Mouse (Mus musculus) kidney, postnatal 0 days (tissue): Measurements from ENCODE around the gene Sigirr. TPM values are rescaled to one million over a fixed set of nuclear protein-coding genes. Genes with fewer than 3 reads are reported as not detected.

Source experiments
- ATAC-seq: fragments of 200-750 bp; cut with Nextera tagmentation; replicated peaks from 2 replicates; pipeline ENCODE4 v1.8.0; 2017; ENCODE audit warnings: low read depth, moderate number of reproducible peaks, moderate TSS enrichment, moderate library complexity; ENCODE audit not compliant: low FRiP score
- DNase-seq: peaks from one replicate; pipeline ENCODE4 v3.0.0-alpha.2; 2016; ENCODE audit warnings: low spot score
- H3K27ac ChIP-seq: fragments of 300-500 bp; sonication (generic); 2 replicates; pipeline ENCODE4 v1.5.1; 2014; ENCODE audit warnings: mild to moderate bottlenecking
- H3K27me3 ChIP-seq: fragments of 300-500 bp; sonication (generic); 2 replicates; pipeline ENCODE4 v1.6.1; 2014; ENCODE audit warnings: low read length, mixed read lengths; ENCODE audit not compliant: insufficient read depth
- H3K36me3 ChIP-seq: fragments of 300-500 bp; sonication (generic); 2 replicates; pipeline ENCODE4 v1.6.1; 2014; ENCODE audit warnings: low read length, mixed read lengths; ENCODE audit not compliant: insufficient read depth
- H3K4me1 ChIP-seq: fragments of 300-500 bp; sonication (generic); replicated peaks from 2 replicates; pipeline ENCODE4 v1.6.1; 2014; ENCODE audit warnings: antibody characterized with exemption, low read length, mixed read lengths; ENCODE audit not compliant: insufficient read depth
- H3K4me2 ChIP-seq: fragments of 300-500 bp; sonication (generic); 2 replicates; pipeline ENCODE4 v1.6.1; 2014; ENCODE audit warnings: mild to moderate bottlenecking, low read length, moderate library complexity, mixed read lengths
- H3K4me3 ChIP-seq: fragments of 300-500 bp; sonication (generic); replicated peaks from 2 replicates; pipeline ENCODE4 v1.5.1; 2014; ENCODE audit warnings: low read depth, low read length
- H3K9ac ChIP-seq: fragments of 300-500 bp; sonication (generic); 2 replicates; pipeline ENCODE4 v1.6.1; 2014; ENCODE audit warnings: low read depth, low read length
- H3K9me3 ChIP-seq: fragments of 300-500 bp; sonication (generic); replicated peaks from 2 replicates; pipeline ENCODE4 v1.6.1; 2016; ENCODE audit warnings: low read length, inconsistent platforms, mixed read lengths
- CTCF ChIP-seq: IDR thresholded peaks from 2 replicates; pipeline ENCODE4 v1.5.1; 2016; ENCODE audit warnings: antibody characterized with exemption, low read depth, mild to moderate bottlenecking, moderate library complexity
- WGBS: fragments of 180-500 bp; shearing (Covaris S2); extraction: QIAGEN DNeasy Blood & Tissue Kit; methylation state at CpG from one replicate; pipeline ENCODE4 v1.1.7; 2014; 5-methylcytosine and 5-hydroxymethylcytosine counted together
- polyA plus RNA-seq: library from polyadenylated mRNA; unstranded; fragments of >200 nt; fragmentation: Nextera tagmentation; extraction: Ambion mirVana; gene quantifications from 2 replicates; pipeline ENCODE4 v1.2.1, GENCODE M21; 2015

Sigirr gene
- polyA plus RNA-seq, 1 experiment from 2014 or later, result 54.1 TPM

GRCm38 (mm10) chr7:141064175-141064574, 36.2 kb downstream of the Sigirr start:
- Histone ChIP-seq H3K27ac (no peak overlapping the region), H3K4me2 (no peak overlapping the region), H3K36me3 (no peaks in the 10 kb centered on the region), H3K4me3 (no peak overlapping the region), H3K27me3 (no peaks in the 10 kb centered on the region; the same call in 1 of the 2 replicates), H3K9me3 (no peaks in the 10 kb centered on the region), H3K9ac (no peak overlapping the region), H3K4me1 (peaks cover 11% of the 10 kb centered on the region)
- WGBS, result 71% methylated on average over 7 of the region's 7 CpGs
- ATAC-seq, result no peak; the same call in 1 of the 2 replicates
- DNase-seq, result no peak
- no peak for TF ChIP-seq CTCF

- 81% methylated on average over 3 of the region's 3 CpGs for WGBS
- Histone ChIP-seq H3K36me3 (no peaks in the 10 kb centered on the region), H3K27me3 (no peaks in the 10 kb centered on the region; the same call in 1 of the 2 replicates), H3K4me3 (no peak overlapping the region), H3K4me2 (no peak overlapping the region), H3K9me3 (no peaks in the 10 kb centered on the region), H3K9ac (no peak overlapping the region), H3K27ac (no peak overlapping the region), H3K4me1 (peaks cover 11% of the 10 kb centered on the region)
- no peak for DNase-seq
- TF ChIP-seq CTCF, result no peak
- ATAC-seq, result no peak
Observed at GRCm38 (mm10) chr7:141063353-141063752, 37.0 kb downstream of the Sigirr start.

GRCm38 (mm10) chr7:141062525-141062924, 37.8 kb downstream of the Sigirr start:
- H3K9ac ChIP-seq, result no peak overlapping the region
- DNase-seq, result no peak
- H3K27me3 ChIP-seq, result no peaks in the 10 kb centered on the region; the same call in 1 of the 2 replicates
- H3K36me3 ChIP-seq, result no peaks in the 10 kb centered on the region
- H3K4me1 ChIP-seq, result peaks cover 11% of the 10 kb centered on the region
- 89% methylated on average over 7 of the region's 7 CpGs for WGBS
- ATAC-seq, result no peak
- H3K27ac ChIP-seq, result no peak overlapping the region
- no peak overlapping the region for H3K4me2 ChIP-seq
- TF ChIP-seq CTCF, result no peak
- no peaks in the 10 kb centered on the region for H3K9me3 ChIP-seq
- H3K4me3 ChIP-seq, result no peak overlapping the region

GRCm38 (mm10) chr7:141061269-141061692, 39.1 kb downstream of the Sigirr start:
- WGBS, result 1% methylated on average over 37 of the region's 37 CpGs
- no peaks in the 10 kb centered on the region; the same call in 1 of the 2 replicates for H3K27me3 ChIP-seq
- H3K4me1 ChIP-seq, result peaks cover 11% of the 10 kb centered on the region
- no peaks in the 10 kb centered on the region for H3K9me3 ChIP-seq
- DNase-seq (no peak), ATAC-seq (peak; percentile 46)
- H3K27ac ChIP-seq, result no peak overlapping the region
- H3K9ac ChIP-seq, result peak overlapping the region; percentile 67
- H3K4me3 ChIP-seq, result peak overlapping the region; percentile 58
- no peaks in the 10 kb centered on the region for H3K36me3 ChIP-seq
- H3K4me2 ChIP-seq, result peak overlapping the region; percentile 98
- no peak for TF ChIP-seq CTCF

GRCm38 (mm10) chr7:141060426-141061242, 39.7 kb downstream of the Sigirr start, which contains the start of gene B4galnt4:
B4galnt4 (plus strand) TSS chr7:141061104.
- H3K9me3 ChIP-seq, result no peaks in the 10 kb centered on the region
- ATAC-seq, result peak; percentile 87
- H3K36me3 ChIP-seq, result no peaks in the 10 kb centered on the region
- under 1% methylated on average over 65 of the region's 72 CpGs for WGBS
- H3K4me3 ChIP-seq, result peak within 1 kb of the TSS; percentile 58
- TF ChIP-seq CTCF, result no peak
- no peaks in the 10 kb centered on the region; the same call in 1 of the 2 replicates for H3K27me3 ChIP-seq
- H3K4me1 ChIP-seq, result peaks cover 11% of the 10 kb centered on the region
- peak; percentile 78 for DNase-seq
- peak within 1 kb of the TSS; percentile 67 for H3K9ac ChIP-seq
- no peak within 1 kb of the TSS for H3K27ac ChIP-seq
- peak within 1 kb of the TSS; percentile 98 for H3K4me2 ChIP-seq

GRCm38 (mm10) chr7:141059929-141060328, 40.4 kb downstream of the Sigirr start:
- no peaks in the 10 kb centered on the region; the same call in 1 of the 2 replicates for H3K27me3 ChIP-seq
- no peak overlapping the region for H3K9ac ChIP-seq
- ATAC-seq (no peak), DNase-seq (no peak)
- no peak overlapping the region for H3K27ac ChIP-seq
- H3K4me1 ChIP-seq, result peaks cover 11% of the 10 kb centered on the region
- H3K4me3 ChIP-seq, result no peak overlapping the region
- no peaks in the 10 kb centered on the region for H3K36me3 ChIP-seq
- no peaks in the 10 kb centered on the region for H3K9me3 ChIP-seq
- 72% methylated on average over 2 of the region's 2 CpGs for WGBS
- TF ChIP-seq CTCF, result no peak
- H3K4me2 ChIP-seq, result peak overlapping the region; percentile 98; the same call in 1 of the 2 replicates
